Mouse (Mus musculus) ES-E14 (cell line): ENCODE results near the gene Tmem176a. TPM values are rescaled to one million over a fixed set of nuclear protein-coding genes. Genes with fewer than 3 reads are reported as not detected.
"Not testable (repeated sequence)": the region's sequence is repeated elsewhere in the genome, so short reads cannot be mapped to it uniquely, and the experiment has no call there.

ENCODE experiments used
- DNase-seq: peaks from one replicate; pipeline ENCODE4 v3.0.0-alpha.2; 2013; ENCODE audit warnings: low read depth, low spot score
- H3K27ac ChIP-seq: 2 replicates; pipeline ENCODE4 v1.5.1; 2012; ENCODE audit warnings: low read depth, mild to moderate bottlenecking, low read length, moderate library complexity, mixed read lengths; ENCODE audit not compliant: poor library complexity, insufficient read depth, severe bottlenecking
- H3K36me3 ChIP-seq: 2 replicates; pipeline ENCODE4 v1.6.1; 2012; ENCODE audit warnings: mild to moderate bottlenecking, low read length, moderate library complexity, mixed read lengths; ENCODE audit not compliant: control insufficient read depth, poor library complexity, insufficient read depth, severe bottlenecking
- H3K4me1 ChIP-seq, 2 experiments: fragments of 150-350 bp in 1 of 2; sonication (generic) in 1 of 2; 2 replicates each; pipeline ENCODE4 v1.6.1; 2012; ENCODE audit warnings: low read length in 2 of 2, mild to moderate bottlenecking in 1 of 2, mixed read lengths in 1 of 2; ENCODE audit not compliant: control insufficient read depth in 2 of 2, insufficient read depth in 2 of 2, poor library complexity in 1 of 2
- H3K4me3 ChIP-seq, 2 experiments: fragments of 150-350 bp in 1 of 2; sonication (generic) in 1 of 2; 2 replicates each; pipeline ENCODE4 v1.5.1; 2012; ENCODE audit warnings: low read length in 2 of 2, low read depth in 1 of 2, mild to moderate bottlenecking in 1 of 2, mixed read lengths in 1 of 2; ENCODE audit not compliant: insufficient read depth in 1 of 2, poor library complexity in 1 of 2, severe bottlenecking in 1 of 2
- H3K9ac ChIP-seq: 2 replicates; pipeline ENCODE4 v1.6.1; 2012; ENCODE audit warnings: low read depth, mild to moderate bottlenecking, low read length, mixed read lengths; ENCODE audit not compliant: poor library complexity, insufficient read depth, severe bottlenecking
- H3K9me3 ChIP-seq: fragments of 150-350 bp; sonication (generic); 2 replicates; pipeline ENCODE4 v1.6.1; 2012; ENCODE audit warnings: low read depth, mild to moderate bottlenecking, low read length; ENCODE audit not compliant: control insufficient read depth, insufficient read depth
- CHD2 ChIP-seq: IDR thresholded peaks from 2 replicates; pipeline ENCODE4 v1.6.1; 2014; ENCODE audit warnings: mild to moderate bottlenecking, low read depth, low read length, inconsistent platforms
- HCFC1 ChIP-seq: IDR thresholded peaks from 2 replicates; pipeline ENCODE4 v1.6.1; 2012; ENCODE audit warnings: low read length, inconsistent platforms, borderline replicate concordance; ENCODE audit not compliant: insufficient read depth
- MAFK ChIP-seq: IDR thresholded peaks from 2 replicates; pipeline ENCODE4 v1.6.1; 2014; ENCODE audit warnings: mild to moderate bottlenecking, low read depth, low read length, inconsistent platforms; ENCODE audit not compliant: insufficient read depth
- ZC3H11A ChIP-seq: IDR thresholded peaks from 2 replicates; pipeline ENCODE4 v1.6.1; 2012; ENCODE audit warnings: low read depth, mild to moderate bottlenecking, inconsistent platforms, low read length, borderline replicate concordance
- ZNF384 ChIP-seq: IDR thresholded peaks from 2 replicates; pipeline ENCODE4 v1.6.1; 2012; ENCODE audit warnings: low read depth, low read length, inconsistent platforms
- in situ Hi-C, 2 experiments: fragments of 600-800 bp; cut with MboI; formaldehyde crosslinking; loops; one replicate each; pipeline ENCODE4 v1.15.1; 2025; ENCODE audit warnings: low sequenced_read_pairs in 2 of 2, inconsistent platforms in 1 of 2; ENCODE audit not compliant: unreplicated experiment in 2 of 2
- total RNA-seq: library from RNA; depleted of rRNA; stranded (reverse); fragments of 300-350 nt; gene quantifications from 2 replicates; pipeline ENCODE4 v1.2.3, GENCODE M21; 2012

Tmem176a gene
- total RNA-seq, 1 experiment = 7.8 TPM

DNA sequence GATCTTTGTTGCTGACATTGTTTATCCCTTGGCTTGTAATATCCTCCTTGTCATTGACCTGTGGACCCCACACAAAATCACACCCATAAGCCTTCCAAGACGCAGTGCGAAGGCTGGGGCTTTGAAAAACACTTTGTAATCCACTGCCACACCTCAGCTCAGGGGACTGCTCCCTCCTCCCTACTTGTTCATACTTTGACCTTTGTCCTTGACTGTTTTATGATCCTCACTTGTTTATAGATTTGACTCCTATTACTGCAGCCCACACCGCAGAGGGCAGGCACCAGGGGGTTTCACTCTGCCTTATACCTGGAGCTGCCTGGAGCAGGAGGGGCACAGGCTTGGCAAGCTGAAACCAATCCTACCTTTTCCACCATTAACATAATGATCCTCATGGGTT lies 24.0 kb downstream of the Tmem176a start:
- Histone ChIP-seq H3K36me3 (no peaks in the 10 kb centered on the region), H3K9ac (no peak overlapping the region), H3K9me3 (no peaks in the 10 kb centered on the region), H3K4me3 (no peak overlapping the region), H3K27ac (no peak overlapping the region), H3K4me1 (peaks cover 3 to 29% of the 10 kb centered on the region in 2 experiments; a peak in 3 of 4 replicates)
- no peak for DNase-seq
- in situ Hi-C loops = no loop called here
- no peak for TF ChIP-seq ZNF384

DNA sequence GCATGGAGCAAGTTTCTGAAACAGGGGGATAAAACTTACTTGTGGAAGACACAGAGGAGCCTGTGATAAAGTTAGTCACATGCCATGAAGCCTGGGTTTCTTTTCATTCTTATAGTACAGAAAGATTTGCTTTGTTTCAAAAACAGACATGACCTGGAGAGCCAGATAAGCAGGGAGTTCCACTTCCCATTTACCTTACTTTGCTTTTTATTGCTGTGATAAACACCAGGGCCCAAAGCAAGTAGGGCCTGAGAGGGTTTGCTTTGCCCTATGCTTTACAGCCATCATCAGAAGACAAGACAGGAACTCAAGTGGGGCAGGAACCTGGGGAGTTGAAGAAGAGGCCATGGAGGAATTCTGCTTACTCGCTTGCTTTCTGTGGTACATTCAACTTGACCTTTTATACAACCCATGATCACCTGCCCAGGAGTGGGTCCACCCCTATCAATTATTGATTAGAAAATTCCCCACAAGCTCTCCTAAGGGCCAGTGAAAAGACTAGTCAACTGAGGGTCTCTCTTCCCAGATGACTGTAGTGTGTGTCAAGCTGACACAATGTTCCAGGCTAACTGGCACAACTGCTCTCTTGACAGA lies 24.5 kb downstream of the Tmem176a start:
- Histone ChIP-seq H3K27ac (no peak overlapping the region), H3K4me1 (peaks cover 3 to 29% of the 10 kb centered on the region in 2 experiments; a peak in 3 of 4 replicates), H3K4me3 (no peak overlapping the region), H3K36me3 (no peaks in the 10 kb centered on the region), H3K9ac (no peak overlapping the region), H3K9me3 (no peaks in the 10 kb centered on the region)
- TF ChIP-seq ZNF384 = no peak
- no peak for TF ChIP-seq MAFK
- TF ChIP-seq CHD2 = no peak
- TF ChIP-seq ZC3H11A = no peak
- no peak for TF ChIP-seq HCFC1
- in situ Hi-C loops = no loop called here
- DNase-seq = no peak

- DNase-seq, H3K9ac ChIP-seq, H3K4me3 ChIP-seq, H3K27ac ChIP-seq, H3K9me3 ChIP-seq, H3K36me3 ChIP-seq, in situ Hi-C loops: not testable (repeated sequence)
- peaks cover 3 to 24% of the 10 kb centered on the region in 2 experiments; a peak in 3 of 4 replicates for H3K4me1 ChIP-seq
Measured at GRCm38 (mm10) chr6:48866355-48866950, 25.7 kb downstream of the Tmem176a start.

GRCm38 (mm10) chr6:48867158-48867557 lies 26.4 kb downstream of the Tmem176a start:
- Histone ChIP-seq H3K9ac (no peak overlapping the region), H3K27ac (no peak overlapping the region), H3K9me3 (no peaks in the 10 kb centered on the region), H3K4me1 (peaks cover 3 to 19% of the 10 kb centered on the region in 2 experiments; a peak in 3 of 4 replicates), H3K4me3 (no peak overlapping the region), H3K36me3 (no peaks in the 10 kb centered on the region)
- TF ChIP-seq MAFK = no peak
- no peak for TF ChIP-seq ZNF384
- TF ChIP-seq ZC3H11A = no peak
- TF ChIP-seq CHD2 = no peak
- TF ChIP-seq HCFC1 = no peak
- in situ Hi-C loops = no loop called here
- DNase-seq = no peak

DNA sequence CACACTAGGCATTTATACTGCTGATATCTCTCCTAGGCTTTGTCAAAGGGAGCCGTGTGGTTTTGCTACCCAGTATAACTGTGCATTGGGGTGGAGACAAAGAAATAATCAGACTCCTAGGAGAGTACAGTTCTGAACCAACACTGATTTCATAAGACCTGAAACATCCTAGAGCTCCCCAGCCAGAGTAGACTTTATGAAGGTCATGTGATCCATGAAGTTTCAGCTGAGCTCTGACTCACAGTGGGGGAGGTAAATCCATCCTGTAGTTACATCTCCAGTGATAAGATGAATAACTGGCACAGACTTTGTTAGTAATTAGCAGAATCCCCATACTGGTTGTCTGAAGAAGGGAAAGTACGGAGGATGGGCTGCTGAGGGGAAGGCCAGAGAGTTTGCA lies 29.1 kb downstream of the Tmem176a start:
- no peaks in the 10 kb centered on the region for H3K9me3 ChIP-seq
- H3K9ac ChIP-seq = no peak overlapping the region
- H3K27ac ChIP-seq = no peak overlapping the region
- in situ Hi-C loops = no loop called here
- no peak for DNase-seq
- TF ChIP-seq MAFK = no peak
- no peak for TF ChIP-seq HCFC1
- TF ChIP-seq CHD2 = no peak
- TF ChIP-seq ZNF384 = no peak
- H3K36me3 ChIP-seq = no peaks in the 10 kb centered on the region
- no peak overlapping the region for H3K4me3 ChIP-seq
- H3K4me1 ChIP-seq = peaks cover 3 to 13% of the 10 kb centered on the region in 2 experiments; a peak in 3 of 4 replicates
